Mouse (Mus musculus) heart, embryonic 12.5 days (tissue): Measurements from ENCODE around the gene Abca8b. TPM values are rescaled to one million over a fixed set of nuclear protein-coding genes. Genes with fewer than 3 reads are reported as not detected.

Source experiments
- ATAC-seq: fragments of 200-750 bp; cut with Nextera tagmentation; 2 replicates; pipeline ENCODE4 v1.8.0; 2017; ENCODE audit warnings: moderate TSS enrichment, moderate library complexity; ENCODE audit not compliant: insufficient number of reproducible peaks, low FRiP score
- H3K27ac ChIP-seq: fragments of 300-500 bp; sonication (generic); 2 replicates; pipeline ENCODE4 v1.5.1; 2016; ENCODE audit warnings: mild to moderate bottlenecking, moderate library complexity; ENCODE audit not compliant: poor library complexity, severe bottlenecking
- H3K27me3 ChIP-seq: fragments of 300-500 bp; sonication (generic); replicated peaks from 2 replicates; pipeline ENCODE4 v1.6.1; 2016; ENCODE audit warnings: mild to moderate bottlenecking, moderate library complexity
- H3K36me3 ChIP-seq: fragments of 300-500 bp; sonication (generic); 2 replicates; pipeline ENCODE4 v1.6.1; 2016; ENCODE audit warnings: mild to moderate bottlenecking, moderate library complexity
- H3K4me1 ChIP-seq: fragments of 300-500 bp; sonication (generic); replicated peaks from 2 replicates; pipeline ENCODE4 v1.6.1; 2016; ENCODE audit warnings: mild to moderate bottlenecking
- H3K4me2 ChIP-seq: fragments of 300-500 bp; sonication (generic); 2 replicates; pipeline ENCODE4 v1.6.1; 2016; ENCODE audit warnings: mild to moderate bottlenecking, moderate library complexity
- H3K4me3 ChIP-seq: fragments of 300-500 bp; sonication (generic); 2 replicates; pipeline ENCODE4 v1.5.1; 2016; ENCODE audit warnings: mild to moderate bottlenecking
- H3K9ac ChIP-seq: fragments of 300-500 bp; sonication (generic); 2 replicates; pipeline ENCODE4 v1.6.1; 2016; ENCODE audit warnings: mild to moderate bottlenecking, moderate library complexity
- H3K9me3 ChIP-seq: fragments of 300-500 bp; sonication (generic); replicated peaks from 2 replicates; pipeline ENCODE4 v1.6.1; 2016; ENCODE audit warnings: mild to moderate bottlenecking, moderate library complexity
- WGBS: fragments of 180-500 bp; shearing (Covaris S2); methylation state at CpG from one replicate; pipeline ENCODE4 v1.1.7; 2016; 5-methylcytosine and 5-hydroxymethylcytosine counted together
- polyA plus RNA-seq: library from polyadenylated mRNA; unstranded; fragments of >200 nt; fragmentation: Nextera tagmentation; extraction: Ambion mirVana; gene quantifications from 2 replicates; pipeline ENCODE4 v1.2.1, GENCODE M21; 2016

Abca8b gene
- polyA plus RNA-seq, 1 experiment from 2014 or later = 0.78 TPM

GRCm38 (mm10) chr11:109893894-109894804, 101.5 kb downstream of the Abca8b start:
- H3K4me2 ChIP-seq = no peak overlapping the region
- 70% methylated on average over 3 of the region's 3 CpGs for WGBS
- no peak overlapping the region for H3K27ac ChIP-seq
- H3K4me3 ChIP-seq = no peak overlapping the region
- no peaks in the 10 kb centered on the region for H3K27me3 ChIP-seq
- H3K9me3 ChIP-seq = peaks cover 3% of the 10 kb centered on the region; the same call in 1 of the 2 replicates
- H3K36me3 ChIP-seq = no peaks in the 10 kb centered on the region
- no peak overlapping the region for H3K9ac ChIP-seq
- H3K4me1 ChIP-seq = no peaks in the 10 kb centered on the region
- ATAC-seq = no peak

DNA sequence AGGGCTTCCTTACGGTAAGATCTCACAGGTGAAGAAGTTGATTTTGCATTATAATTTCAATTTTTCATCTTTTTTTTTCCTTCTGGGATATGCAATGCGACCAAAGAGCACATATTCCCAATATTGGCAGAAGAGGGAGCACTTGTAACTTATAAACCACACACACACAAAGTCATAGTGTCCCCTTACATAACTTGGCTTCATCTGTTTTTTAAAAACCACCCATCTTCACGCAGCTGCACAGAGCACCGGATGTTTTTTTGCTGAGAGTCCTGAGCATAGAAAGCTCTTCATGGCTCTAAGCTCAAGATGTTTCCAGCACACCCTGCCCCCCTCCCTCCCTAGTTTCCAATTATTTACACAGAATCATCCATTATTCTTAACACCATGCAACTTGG, 103.7 kb downstream of the Abca8b start:
- ATAC-seq = no peak
- H3K4me2 ChIP-seq = no peak overlapping the region

DNA sequence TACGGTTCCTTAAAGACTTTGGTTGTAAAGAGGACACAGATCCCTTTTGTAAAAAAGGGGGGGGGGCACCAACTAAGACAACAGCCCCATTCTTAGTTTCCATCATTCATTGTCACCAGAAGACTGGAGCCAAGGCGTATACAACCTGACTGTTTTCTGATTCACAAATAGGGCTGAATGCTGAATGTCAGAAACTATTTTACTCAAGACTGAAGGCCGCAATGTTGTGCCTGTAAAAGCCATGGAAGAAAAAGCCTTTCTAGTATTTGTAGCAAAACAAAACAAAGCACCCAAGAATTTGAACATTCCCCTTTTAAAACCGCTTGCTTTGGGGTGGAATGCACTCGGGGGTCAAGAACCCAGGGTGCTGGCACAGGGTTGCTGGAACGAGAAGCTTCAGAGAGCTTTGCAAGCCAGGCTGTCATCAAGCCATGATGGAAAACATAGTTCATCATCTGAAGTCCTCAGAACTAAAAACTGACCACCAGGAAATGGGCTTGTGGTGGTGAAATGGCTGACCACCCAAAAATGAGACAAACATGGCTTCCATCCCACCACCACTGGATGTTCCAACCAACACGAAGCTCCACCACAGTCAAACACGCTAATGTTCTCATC, 104.2 kb downstream of the Abca8b start:
- ATAC-seq = no peak
- Histone ChIP-seq H3K27ac (no peak overlapping the region), H3K4me3 (no peak overlapping the region), H3K4me2 (no peak overlapping the region), H3K9me3 (peaks cover 3% of the 10 kb centered on the region), H3K27me3 (no peaks in the 10 kb centered on the region), H3K9ac (no peak overlapping the region), H3K4me1 (no peaks in the 10 kb centered on the region), H3K36me3 (no peaks in the 10 kb centered on the region)
- 73% methylated on average over 8 of the region's 8 CpGs for WGBS

More for the DNA sequence above, 103.7 kb downstream of the Abca8b start:
- Histone ChIP-seq H3K9me3 (no peaks in the 10 kb centered on the region), H3K27ac (no peak overlapping the region), H3K4me1 (no peaks in the 10 kb centered on the region), H3K4me3 (no peak overlapping the region), H3K27me3 (no peaks in the 10 kb centered on the region), H3K9ac (no peak overlapping the region), H3K36me3 (no peaks in the 10 kb centered on the region)
- 71% methylated on average over 4 of the region's 4 CpGs for WGBS

DNA sequence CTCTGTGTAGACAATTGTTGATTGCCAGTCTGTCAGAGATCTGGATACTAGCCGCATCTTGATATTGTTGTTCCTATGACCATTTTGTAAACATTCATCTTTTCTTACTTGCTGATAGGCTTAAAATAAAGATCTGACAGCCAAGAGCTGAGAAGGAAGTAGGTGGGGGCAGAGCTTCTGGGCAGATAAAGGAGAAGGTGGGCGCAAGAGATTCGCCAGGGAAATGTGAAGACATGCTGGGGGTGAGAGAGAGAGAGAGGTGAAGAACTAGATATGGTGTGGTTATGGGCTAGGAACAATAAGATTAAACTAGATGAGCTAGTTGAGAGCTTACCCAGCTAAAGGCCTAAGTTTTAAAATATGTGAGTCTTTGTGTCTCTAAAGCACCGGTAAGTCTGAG, 106.0 kb downstream of the Abca8b start:
- H3K36me3 ChIP-seq = no peaks in the 10 kb centered on the region
- H3K4me2 ChIP-seq = no peak overlapping the region
- H3K27me3 ChIP-seq = no peaks in the 10 kb centered on the region
- no peak overlapping the region for H3K27ac ChIP-seq
- no peak overlapping the region for H3K4me3 ChIP-seq
- no peaks in the 10 kb centered on the region for H3K4me1 ChIP-seq
- ATAC-seq = no peak
- WGBS = 79% methylated on average over 4 of the region's 4 CpGs
- H3K9me3 ChIP-seq = peaks cover 4% of the 10 kb centered on the region
- no peak overlapping the region for H3K9ac ChIP-seq

DNA sequence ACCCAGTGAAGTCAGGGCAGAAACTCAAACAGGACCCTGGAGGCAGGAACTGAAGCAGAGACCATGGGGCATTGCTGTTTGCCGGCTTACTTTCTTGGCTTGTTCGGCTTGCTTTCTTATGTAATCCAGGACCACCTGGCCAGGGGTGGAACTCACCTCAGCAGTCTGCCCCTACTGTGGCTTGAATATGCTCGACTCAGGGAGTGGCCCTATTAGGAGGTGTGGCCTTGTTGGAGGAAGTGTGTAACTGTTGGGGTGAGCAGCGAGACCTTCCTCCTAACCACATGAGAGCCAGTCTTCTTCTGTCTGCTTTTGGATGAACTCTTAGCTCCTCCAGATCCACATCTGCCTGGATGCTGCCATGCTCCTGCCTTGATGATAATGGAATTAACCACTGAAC, 108.9 kb downstream of the Abca8b start:
- no peak for ATAC-seq
- WGBS = 88% methylated on average over 4 of the region's 4 CpGs
- no peaks in the 10 kb centered on the region for H3K27me3 ChIP-seq
- H3K4me3 ChIP-seq = no peak overlapping the region
- peaks cover 8% of the 10 kb centered on the region for H3K9me3 ChIP-seq
- no peak overlapping the region for H3K27ac ChIP-seq
- no peak overlapping the region for H3K4me2 ChIP-seq
- H3K4me1 ChIP-seq = no peaks in the 10 kb centered on the region
- no peak overlapping the region for H3K9ac ChIP-seq
- H3K36me3 ChIP-seq = no peaks in the 10 kb centered on the region

GRCm38 (mm10) chr11:109885521-109885920, 110.1 kb downstream of the Abca8b start:
- Histone ChIP-seq H3K4me2 (no peak overlapping the region), H3K27ac (no peak overlapping the region)

DNA sequence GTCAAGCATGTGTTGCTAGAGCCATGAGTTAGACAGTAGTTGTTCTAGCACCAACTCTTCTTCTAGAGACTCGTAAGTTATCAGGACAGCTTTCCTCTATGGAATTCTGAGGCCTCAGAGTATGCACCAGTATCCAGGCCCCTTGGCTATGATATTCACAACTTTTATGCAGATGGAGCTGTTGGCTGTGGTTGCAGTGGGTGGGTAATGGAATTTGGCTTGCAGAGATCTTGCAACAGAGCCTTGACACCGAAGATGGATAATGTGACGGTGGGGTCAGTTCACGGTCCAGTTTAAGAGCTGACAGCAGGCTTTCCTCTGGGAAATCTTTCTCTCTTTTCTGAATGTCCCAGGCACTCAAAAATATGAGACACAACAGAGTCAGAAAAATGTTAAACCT, 110.8 kb downstream of the Abca8b start:
- H3K9me3 ChIP-seq = peaks cover 8% of the 10 kb centered on the region
- H3K4me2 ChIP-seq = no peak overlapping the region
- no peaks in the 10 kb centered on the region for H3K4me1 ChIP-seq
- WGBS = 60% methylated on average over 4 of the region's 4 CpGs
- no peaks in the 10 kb centered on the region for H3K27me3 ChIP-seq
- no peak overlapping the region for H3K4me3 ChIP-seq
- H3K27ac ChIP-seq = no peak overlapping the region
- no peak for ATAC-seq
- no peak overlapping the region for H3K9ac ChIP-seq
- no peaks in the 10 kb centered on the region for H3K36me3 ChIP-seq

More at GRCm38 (mm10) chr11:109885521-109885920, 110.1 kb downstream of the Abca8b start:
- Histone ChIP-seq H3K4me3 (no peak overlapping the region), H3K27me3 (no peaks in the 10 kb centered on the region), H3K4me1 (no peaks in the 10 kb centered on the region), H3K9ac (no peak overlapping the region), H3K36me3 (no peaks in the 10 kb centered on the region), H3K9me3 (peaks cover 8% of the 10 kb centered on the region)
- ATAC-seq = no peak
- 79% methylated on average over 3 of the region's 3 CpGs for WGBS

DNA sequence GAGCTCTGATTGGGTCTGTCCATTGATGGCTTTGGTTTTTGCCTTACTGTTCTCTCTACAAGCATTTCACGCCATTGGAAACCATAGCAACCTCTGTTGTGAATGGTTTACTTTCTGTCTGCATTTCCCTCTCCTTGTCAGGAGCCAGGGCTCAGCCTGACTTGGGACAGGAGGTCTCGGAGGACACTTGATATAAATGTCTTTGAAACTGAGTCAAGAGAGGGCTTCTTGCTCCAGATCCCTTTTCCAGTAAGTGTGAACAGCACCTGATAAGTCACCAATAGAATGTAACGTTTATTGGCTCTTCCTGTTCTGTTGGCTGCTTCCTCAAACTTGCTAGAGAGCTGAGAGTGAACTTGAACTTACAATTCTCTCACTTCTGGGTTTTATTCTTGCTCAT, 111.5 kb downstream of the Abca8b start:
- Histone ChIP-seq H3K27ac (no peak overlapping the region), H3K9me3 (peaks cover 8% of the 10 kb centered on the region), H3K36me3 (no peaks in the 10 kb centered on the region), H3K9ac (no peak overlapping the region), H3K4me3 (no peak overlapping the region), H3K27me3 (no peaks in the 10 kb centered on the region), H3K4me1 (no peaks in the 10 kb centered on the region), H3K4me2 (no peak overlapping the region)
- 37% methylated on average over 3 of the region's 3 CpGs for WGBS
- no peak for ATAC-seq

Other genes with a start within 250 kb of the Abca8b start
- gene 1700012B07Rik, start 167.8 kb downstream of the Abca8b start, polyA plus RNA-seq = not detected in 2 replicates
- gene Abca8a, start 100.1 kb upstream of the Abca8b start, polyA plus RNA-seq = 0.10 TPM in 2 replicates
- 1.7 TPM in 2 replicates for gene Abca9, start 172.4 kb upstream of the Abca8b start, polyA plus RNA-seq